Mouse (Mus musculus): ENCODE measurements around the gene Wdr46. TPM values are rescaled to one million over a fixed set of nuclear protein-coding genes. Genes with fewer than 3 reads are reported as not detected.

The Wdr46 gene
- polyA plus RNA-seq, 1 experiment: 12.4 TPM

DNA sequence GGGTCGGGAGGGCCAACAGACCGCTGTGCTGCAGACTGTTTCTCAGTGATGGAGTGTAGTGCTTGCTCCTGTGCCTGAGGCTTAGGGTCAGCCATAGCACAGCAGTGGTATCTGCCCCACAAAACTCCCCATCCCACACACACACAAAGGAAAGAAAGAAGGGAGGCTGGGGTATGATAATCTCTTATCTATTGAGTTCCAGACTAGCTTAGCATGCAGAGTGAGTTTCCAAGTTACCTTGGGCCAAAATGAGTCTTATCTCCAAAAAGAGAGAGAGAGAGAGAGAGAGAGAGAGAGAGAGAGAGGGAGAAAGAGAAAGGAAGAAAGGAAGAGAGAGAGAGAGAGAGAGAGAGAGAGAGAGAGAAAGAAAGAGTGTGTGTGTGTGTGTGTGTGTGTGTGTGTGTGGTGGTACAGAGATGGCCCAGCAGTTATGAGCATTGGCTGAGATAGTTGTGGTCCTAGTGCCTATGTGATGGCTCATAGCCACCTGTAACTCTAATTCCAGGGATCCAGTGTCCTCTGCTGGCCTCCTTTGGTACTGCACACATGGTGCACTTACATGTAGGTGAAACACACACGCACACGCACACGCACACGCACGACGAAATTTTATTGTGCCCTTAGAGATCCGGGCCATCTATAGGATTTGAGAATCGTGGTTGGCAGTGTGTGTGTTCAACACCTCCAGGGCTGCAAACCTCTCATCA is 15.7 kb upstream of the Wdr46 start:
- H3K4me3 ChIP-seq (ENCODE audit: low read depth, low read length): no peak overlapping the region
- peaks cover 45% of the 10 kb centered on the region for H3K36me3 ChIP-seq (ENCODE audit: control insufficient read depth, insufficient read depth, low read length)
- H3K27ac ChIP-seq (ENCODE audit: insufficient read depth, low read depth, low read length): no peak overlapping the region
- H3K27me3 ChIP-seq (ENCODE audit: control insufficient read depth, insufficient read depth, low read length): no peaks in the 10 kb centered on the region
- no peak for TF ChIP-seq POLR2A (IDR thresholded peaks at IDR 0.05; ENCODE audit: low read depth, low read length)
- TF ChIP-seq CTCF (IDR thresholded peaks at IDR 0.05; ENCODE audit: extremely low read depth, insufficient read length, insufficient replicate concordance, low read depth, low read length): peak; percentile 38; the same call in 1 of the 2 replicates
- peaks cover 6% of the 10 kb centered on the region for H3K4me1 ChIP-seq (ENCODE audit: control insufficient read depth, insufficient read depth, insufficient read length, low read length)
- 90% methylated on average over 10 of the region's 10 CpGs for WGBS

- H3K27ac ChIP-seq (ENCODE audit: insufficient read depth, low read depth, low read length): no peak overlapping the region
- no peak for TF ChIP-seq CTCF (IDR thresholded peaks at IDR 0.05; ENCODE audit: extremely low read depth, insufficient read length, insufficient replicate concordance, low read depth, low read length)
- TF ChIP-seq POLR2A (IDR thresholded peaks at IDR 0.05; ENCODE audit: low read depth, low read length): no peak
- WGBS: 90% methylated on average over 21 of the region's 21 CpGs
- no peaks in the 10 kb centered on the region for H3K27me3 ChIP-seq (ENCODE audit: control insufficient read depth, insufficient read depth, low read length)
- peaks cover 6% of the 10 kb centered on the region for H3K4me1 ChIP-seq (ENCODE audit: control insufficient read depth, insufficient read depth, insufficient read length, low read length)
- peaks cover 45% of the 10 kb centered on the region for H3K36me3 ChIP-seq (ENCODE audit: control insufficient read depth, insufficient read depth, low read length)
- H3K4me3 ChIP-seq (ENCODE audit: low read depth, low read length): no peak overlapping the region
These were observed 14.9 kb upstream of the Wdr46 start for GRCm38 (mm10) chr17:33925406-33926116.

DNA sequence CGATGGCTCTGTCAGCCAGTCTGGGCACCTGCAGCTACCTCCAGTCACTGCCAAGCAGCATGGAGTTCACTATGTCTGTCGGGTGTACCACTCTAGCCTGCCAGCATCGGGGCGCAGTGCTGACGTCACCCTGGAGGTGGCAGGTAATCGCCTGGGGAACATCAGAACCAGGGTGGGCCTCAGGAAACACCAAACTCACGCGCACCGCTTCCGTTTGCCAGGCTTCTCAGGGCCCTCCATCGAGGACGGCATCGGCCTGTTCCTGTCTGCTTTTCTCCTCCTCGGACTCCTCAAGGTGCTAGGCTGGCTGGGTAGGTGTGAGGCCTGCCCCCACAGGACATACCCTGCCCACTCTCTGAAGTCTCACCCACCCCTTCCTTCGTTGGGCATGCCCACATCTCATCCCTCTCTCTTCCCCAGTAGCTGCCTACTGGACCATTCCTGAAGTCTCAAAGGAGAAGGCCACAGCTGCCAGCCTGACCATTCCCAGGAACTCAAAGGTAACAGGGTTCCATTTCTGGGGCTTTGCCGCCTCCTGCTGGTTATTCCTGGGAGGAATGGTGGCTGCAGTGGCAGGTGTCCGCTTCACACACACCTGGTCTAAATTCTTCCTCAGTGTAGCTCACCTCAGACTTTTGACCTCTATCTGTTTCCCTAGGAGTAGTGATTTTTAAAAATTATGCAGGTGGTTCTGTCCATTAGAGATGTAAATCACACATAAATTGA is 14.1 kb upstream of the Wdr46 start:
- H3K36me3 ChIP-seq (ENCODE audit: control insufficient read depth, insufficient read depth, low read length): peaks cover 40% of the 10 kb centered on the region
- no peak overlapping the region for H3K27ac ChIP-seq (ENCODE audit: insufficient read depth, low read depth, low read length)
- no peaks in the 10 kb centered on the region for H3K27me3 ChIP-seq (ENCODE audit: control insufficient read depth, insufficient read depth, low read length)
- 81% methylated on average over 17 of the region's 17 CpGs for WGBS
- TF ChIP-seq CTCF (IDR thresholded peaks at IDR 0.05; ENCODE audit: extremely low read depth, insufficient read length, insufficient replicate concordance, low read depth, low read length): peak; percentile 56; the same call in 1 of the 2 replicates
- TF ChIP-seq POLR2A (IDR thresholded peaks at IDR 0.05; ENCODE audit: low read depth, low read length): no peak
- H3K4me3 ChIP-seq (ENCODE audit: low read depth, low read length): no peak overlapping the region
- H3K4me1 ChIP-seq (ENCODE audit: control insufficient read depth, insufficient read depth, insufficient read length, low read length): peaks cover 2% of the 10 kb centered on the region

DNA sequence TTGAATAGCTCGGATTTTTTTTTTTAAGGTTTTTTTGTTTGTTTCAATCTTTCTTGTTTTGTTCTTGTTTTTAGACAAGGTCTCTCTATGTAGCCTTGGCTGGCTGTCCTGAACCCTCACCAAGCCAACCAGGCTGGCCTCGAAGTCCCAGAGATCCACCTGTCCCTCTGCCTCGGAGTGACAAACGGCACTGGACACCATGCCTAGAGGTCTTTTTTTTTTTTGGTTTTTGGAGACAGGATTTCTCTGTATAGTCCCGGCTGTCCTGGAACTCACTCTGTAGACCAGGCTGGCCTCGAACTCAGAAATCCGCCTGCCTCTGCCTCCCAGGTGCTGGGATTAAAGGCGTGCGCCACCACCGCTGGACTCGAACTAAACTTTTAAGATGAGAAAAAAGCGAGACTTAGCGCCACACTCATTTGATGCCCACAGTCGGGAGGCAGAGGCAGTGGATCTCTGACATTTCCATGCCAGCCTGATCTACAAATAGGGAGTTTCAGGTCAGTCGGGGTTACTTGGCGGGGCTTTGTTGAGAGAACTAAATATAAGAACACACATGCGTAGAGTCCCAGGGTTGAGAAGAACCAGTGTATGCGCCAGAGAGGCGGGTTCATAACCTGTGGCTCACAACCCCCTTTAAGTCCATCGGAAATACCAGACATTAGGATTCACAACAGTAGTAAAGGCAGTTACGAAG is 12.1 kb upstream of the Wdr46 start:
- peaks cover 2% of the 10 kb centered on the region; the same call in 1 of the 2 replicates for H3K4me1 ChIP-seq (ENCODE audit: control insufficient read depth, insufficient read depth, insufficient read length, low read length)
- WGBS: 59% methylated on average over 21 of the region's 21 CpGs
- TF ChIP-seq POLR2A (IDR thresholded peaks at IDR 0.05; ENCODE audit: low read depth, low read length): no peak
- no peak for TF ChIP-seq CTCF (IDR thresholded peaks at IDR 0.05; ENCODE audit: extremely low read depth, insufficient read length, insufficient replicate concordance, low read depth, low read length)
- H3K36me3 ChIP-seq (ENCODE audit: control insufficient read depth, insufficient read depth, low read length): peaks cover 36% of the 10 kb centered on the region
- H3K27me3 ChIP-seq (ENCODE audit: control insufficient read depth, insufficient read depth, low read length): no peaks in the 10 kb centered on the region
- no peak overlapping the region for H3K4me3 ChIP-seq (ENCODE audit: low read depth, low read length)
- no peak overlapping the region for H3K27ac ChIP-seq (ENCODE audit: insufficient read depth, low read depth, low read length)

- H3K27me3 ChIP-seq (ENCODE audit: control insufficient read depth, insufficient read depth, low read length): no peaks in the 10 kb centered on the region
- TF ChIP-seq POLR2A (IDR thresholded peaks at IDR 0.05; ENCODE audit: low read depth, low read length) (peak; percentile 11), CTCF (IDR thresholded peaks at IDR 0.05; ENCODE audit: extremely low read depth, insufficient read length, insufficient replicate concordance, low read depth, low read length) (peak; percentile 21; the same call in 1 of the 2 replicates)
These were observed 10.8 kb upstream of the Wdr46 start, which contains the start of gene Rgl2 for GRCm38 (mm10) chr17:33929371-33930279. TSS of gene Rgl2 (plus strand) at chr17:33929543.

More at GRCm38 (mm10) chr17:33929371-33930279, 10.8 kb upstream of the Wdr46 start, which contains the start of gene Rgl2:
- WGBS: under 1% methylated on average over 80 of the region's 80 CpGs
- peaks cover 32% of the 10 kb centered on the region for H3K36me3 ChIP-seq (ENCODE audit: control insufficient read depth, insufficient read depth, low read length)
- peak within 1 kb of the TSS; percentile 92 for H3K27ac ChIP-seq (ENCODE audit: insufficient read depth, low read depth, low read length)
- H3K4me3 ChIP-seq (ENCODE audit: low read depth, low read length): peak within 1 kb of the TSS; percentile 85
- H3K4me1 ChIP-seq (ENCODE audit: control insufficient read depth, insufficient read depth, insufficient read length, low read length): peaks cover 2% of the 10 kb centered on the region; the same call in 1 of the 2 replicates
